Mouse (Mus musculus) right cerebral cortex, adult 18-20 months (tissue): Measurements from ENCODE around the gene Crtc1.

Experiments
- DNase-seq: peaks from one replicate; pipeline ENCODE4 v3.0.0; 2022; ENCODE audit warnings: mixed read lengths

Gene Crtc1

GRCm38 (mm10) chr8:70419879-70420643 is 19.3 kb downstream of the Crtc1 start:
- no peak for DNase-seq

GRCm38 (mm10) chr8:70418954-70419353 is 20.4 kb downstream of the Crtc1 start:
- peak; percentile 73 for DNase-seq

GRCm38 (mm10) chr8:70417914-70418313 is 21.5 kb downstream of the Crtc1 start:
- peak; percentile 94 for DNase-seq

- peak; percentile 79 for DNase-seq
These were observed 22.4 kb downstream of the Crtc1 start for GRCm38 (mm10) chr8:70416941-70417340.

GRCm38 (mm10) chr8:70415540-70416451 is 23.6 kb downstream of the Crtc1 start:
- DNase-seq: peak; percentile 53

- DNase-seq: no peak
These were observed 25.0 kb downstream of the Crtc1 start for GRCm38 (mm10) chr8:70414310-70414946.

GRCm38 (mm10) chr8:70410281-70410680 is 29.1 kb downstream of the Crtc1 start:
- no peak for DNase-seq

- peak; percentile 66 for DNase-seq
These were observed 29.9 kb downstream of the Crtc1 start for GRCm38 (mm10) chr8:70409455-70409871.

- no peak for DNase-seq
These were observed 30.4 kb downstream of the Crtc1 start for GRCm38 (mm10) chr8:70409019-70409418.

- no peak for DNase-seq
These were observed 31.1 kb downstream of the Crtc1 start for GRCm38 (mm10) chr8:70408301-70408700.

- DNase-seq: no peak
These were observed 32.8 kb downstream of the Crtc1 start for GRCm38 (mm10) chr8:70406427-70407069.

- DNase-seq: no peak
These were observed 34.2 kb downstream of the Crtc1 start for GRCm38 (mm10) chr8:70405189-70405588.

GRCm38 (mm10) chr8:70404212-70404611 is 35.2 kb downstream of the Crtc1 start:
- no peak for DNase-seq

GRCm38 (mm10) chr8:70397611-70398563 is 41.5 kb downstream of the Crtc1 start:
- no peak for DNase-seq

- DNase-seq: no peak
These were observed 43.2 kb downstream of the Crtc1 start for GRCm38 (mm10) chr8:70396184-70396583.

- no peak for DNase-seq
These were observed 43.7 kb downstream of the Crtc1 start for GRCm38 (mm10) chr8:70395649-70396048.

GRCm38 (mm10) chr8:70394269-70394998 is 44.9 kb downstream of the Crtc1 start:
- no peak for DNase-seq

GRCm38 (mm10) chr8:70393087-70393486 is 46.3 kb downstream of the Crtc1 start:
- DNase-seq: no peak

GRCm38 (mm10) chr8:70389678-70390077 is 49.7 kb downstream of the Crtc1 start:
- DNase-seq: no peak

- DNase-seq: peak; percentile 48
These were observed 56.1 kb downstream of the Crtc1 start for GRCm38 (mm10) chr8:70383287-70383686.

- peak; percentile 31 for DNase-seq
These were observed 59.3 kb downstream of the Crtc1 start for GRCm38 (mm10) chr8:70380069-70380468.
